Mouse (Mus musculus) cerebellum, adult 2 months (tissue): ENCODE measurements around the gene Cage1. TPM values are rescaled to one million over a fixed set of nuclear protein-coding genes. Genes with fewer than 3 reads are reported as not detected.
A peak's percentile ranks its signal among the peaks of the same experiment; 100 is the strongest.

Source experiments
- DNase-seq, 2 experiments: peaks; one replicate each; pipeline ENCODE4 v3.0.0; 2021
- H3K27ac ChIP-seq: fragments of 200-500 bp; 2 replicates; pipeline ENCODE4 v1.5.1; 2012; ENCODE audit warnings: low read length, control low read depth, inconsistent platforms; ENCODE audit not compliant: insufficient read depth
- H3K27me3 ChIP-seq: fragments of 200-500 bp; 2 replicates; pipeline ENCODE4 v1.6.1; 2012; ENCODE audit warnings: inconsistent platforms, mild to moderate bottlenecking, low read length, moderate library complexity; ENCODE audit not compliant: control insufficient read depth, insufficient read depth
- H3K4me1 ChIP-seq: fragments of 200-500 bp; 2 replicates; pipeline ENCODE4 v1.6.1; 2011; ENCODE audit warnings: low read length; ENCODE audit not compliant: control insufficient read depth, insufficient read depth
- H3K4me3 ChIP-seq: fragments of 200-500 bp; replicated peaks from 2 replicates; pipeline ENCODE3; 2011; ENCODE audit warnings: mild to moderate bottlenecking, low read depth, low read length, control low read depth; ENCODE audit not compliant: insufficient read depth
- CTCF ChIP-seq: fragments of 200-500 bp; IDR thresholded peaks from 2 replicates; pipeline ENCODE4 v1.5.1; 2011; ENCODE audit warnings: low read depth, mild to moderate bottlenecking, control low read depth, low read length, moderate library complexity, borderline replicate concordance; ENCODE audit not compliant: insufficient read depth
- POLR2A ChIP-seq: fragments of 200-500 bp; IDR thresholded peaks from 2 replicates; pipeline ENCODE4 v1.6.1; 2011; ENCODE audit warnings: low read length, control low read depth, borderline replicate concordance; ENCODE audit not compliant: insufficient read depth
- WGBS: fragments of 180-500 bp; shearing (Covaris S2); methylation state at CpG from one replicate; pipeline ENCODE4 v1.1.7; 2018; 5-methylcytosine and 5-hydroxymethylcytosine counted together
- polyA plus RNA-seq: library from polyadenylated mRNA; depleted of rRNA; stranded (reverse); fragments of >200 nt; gene quantifications from 2 replicates; pipeline ENCODE4 v1.2.3, GENCODE M21; 2012

Gene Cage1
- polyA plus RNA-seq, 1 experiment, result 0.82 TPM

GRCm38 (mm10) chr13:38073374-38074307, 36.8 kb upstream of the Cage1 start:
- no peak for DNase-seq
- H3K27ac ChIP-seq, result no peak overlapping the region
- no peaks in the 10 kb centered on the region for H3K4me1 ChIP-seq
- WGBS, result 94% methylated on average over 17 of the region's 18 CpGs
- TF ChIP-seq POLR2A, result no peak
- TF ChIP-seq CTCF, result no peak
- H3K4me3 ChIP-seq, result no peak overlapping the region
- H3K27me3 ChIP-seq, result no peaks in the 10 kb centered on the region

DNA sequence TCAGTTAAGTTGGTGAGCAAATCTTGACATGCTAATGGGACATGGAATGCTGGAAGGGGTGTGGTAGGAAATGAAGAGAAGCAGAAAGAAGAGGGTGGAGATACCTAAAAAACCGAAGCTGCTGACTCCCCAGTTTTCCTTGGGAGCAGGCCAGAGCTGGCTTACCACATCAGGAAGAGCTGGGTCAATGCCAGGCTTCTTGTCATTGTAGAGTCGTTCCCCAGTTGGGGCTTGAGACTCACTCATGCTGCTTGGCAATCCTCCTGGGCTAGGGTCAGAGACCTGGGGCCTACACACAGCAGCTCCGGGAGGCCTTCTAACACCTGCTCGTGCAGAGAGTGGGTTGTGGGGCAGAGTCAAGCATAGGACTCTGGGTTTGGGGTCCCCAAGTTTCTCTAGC, 34.1 kb upstream of the Cage1 start:
- Histone ChIP-seq H3K27me3 (no peaks in the 10 kb centered on the region), H3K27ac (no peak overlapping the region), H3K4me3 (no peak overlapping the region), H3K4me1 (no peaks in the 10 kb centered on the region)
- no peak for DNase-seq
- 13% methylated on average over 4 of the region's 4 CpGs for WGBS
- TF ChIP-seq CTCF (no peak), POLR2A (no peak)

- no peaks in the 10 kb centered on the region for H3K4me1 ChIP-seq
- WGBS, result 77% methylated on average over 11 of the region's 11 CpGs
- TF ChIP-seq CTCF (peak; percentile 62), POLR2A (no peak)
- no peak overlapping the region for H3K27ac ChIP-seq
- H3K27me3 ChIP-seq, result no peaks in the 10 kb centered on the region
- no peak overlapping the region for H3K4me3 ChIP-seq
- peak; percentile 16 to 32 for DNase-seq
Observed at GRCm38 (mm10) chr13:38064854-38065663, 28.2 kb upstream of the Cage1 start.

DNA sequence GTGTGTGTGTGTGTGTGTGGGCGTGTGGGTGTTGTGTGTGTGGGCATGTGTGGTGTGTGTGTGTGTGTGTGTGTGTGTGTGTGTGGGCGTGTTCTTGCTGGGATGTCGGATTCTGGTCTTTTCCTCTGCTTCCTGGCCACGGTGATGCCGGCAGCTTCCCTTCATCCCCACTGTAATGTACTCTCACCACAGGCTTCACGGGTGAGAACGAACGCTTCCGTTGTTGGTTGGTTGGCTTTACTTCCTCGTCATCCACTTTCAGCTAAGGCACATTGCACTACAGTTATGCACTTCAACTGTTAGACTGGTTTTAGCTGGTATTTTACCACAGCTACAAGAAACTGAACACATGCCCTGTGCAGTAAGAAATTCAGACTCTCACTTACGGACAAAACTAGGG, 25.8 kb upstream of the Cage1 start:
- Histone ChIP-seq H3K27me3 (no peaks in the 10 kb centered on the region), H3K27ac (no peak overlapping the region), H3K4me3 (no peak overlapping the region), H3K4me1 (no peaks in the 10 kb centered on the region)
- 92% methylated on average over 11 of the region's 11 CpGs for WGBS
- TF ChIP-seq CTCF (no peak), POLR2A (no peak)
- no peak for DNase-seq

GRCm38 (mm10) chr13:38049888-38050287, 13.0 kb upstream of the Cage1 start:
- DNase-seq, result no peak
- no peak overlapping the region for H3K27ac ChIP-seq
- WGBS, result 95% methylated on average over 3 of the region's 3 CpGs
- H3K4me3 ChIP-seq, result no peak overlapping the region
- H3K4me1 ChIP-seq, result no peaks in the 10 kb centered on the region
- H3K27me3 ChIP-seq, result no peaks in the 10 kb centered on the region
- TF ChIP-seq POLR2A (no peak), CTCF (no peak)

DNA sequence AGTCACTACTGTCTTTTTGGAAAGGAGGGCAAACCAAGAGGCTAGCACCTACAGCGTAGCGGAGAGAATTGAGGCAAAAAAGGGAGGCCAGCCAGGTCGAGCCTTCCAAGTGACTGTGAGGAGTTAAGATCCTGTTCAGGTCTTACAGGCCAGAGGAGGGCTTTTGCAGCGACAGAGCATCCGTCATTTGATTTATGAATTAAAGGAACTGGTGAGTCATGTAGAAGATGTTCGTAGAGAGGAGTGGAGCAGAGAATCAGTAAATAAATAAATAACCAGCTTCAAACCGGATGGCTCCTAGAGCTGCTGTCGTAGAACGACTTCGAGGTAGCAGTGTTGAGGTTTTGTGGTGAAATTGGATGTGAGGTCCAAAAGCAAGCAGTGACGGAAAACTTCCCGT, 942 bp upstream of the Cage1 start:
- WGBS, result 42% methylated on average over 12 of the region's 12 CpGs
- peak; percentile 10 to 13 for DNase-seq
- no peak overlapping the region for H3K27ac ChIP-seq
- no peaks in the 10 kb centered on the region for H3K4me1 ChIP-seq
- H3K27me3 ChIP-seq, result no peaks in the 10 kb centered on the region
- H3K4me3 ChIP-seq, result peak overlapping the region; percentile 80
- TF ChIP-seq CTCF, result no peak
- no peak for TF ChIP-seq POLR2A

DNA sequence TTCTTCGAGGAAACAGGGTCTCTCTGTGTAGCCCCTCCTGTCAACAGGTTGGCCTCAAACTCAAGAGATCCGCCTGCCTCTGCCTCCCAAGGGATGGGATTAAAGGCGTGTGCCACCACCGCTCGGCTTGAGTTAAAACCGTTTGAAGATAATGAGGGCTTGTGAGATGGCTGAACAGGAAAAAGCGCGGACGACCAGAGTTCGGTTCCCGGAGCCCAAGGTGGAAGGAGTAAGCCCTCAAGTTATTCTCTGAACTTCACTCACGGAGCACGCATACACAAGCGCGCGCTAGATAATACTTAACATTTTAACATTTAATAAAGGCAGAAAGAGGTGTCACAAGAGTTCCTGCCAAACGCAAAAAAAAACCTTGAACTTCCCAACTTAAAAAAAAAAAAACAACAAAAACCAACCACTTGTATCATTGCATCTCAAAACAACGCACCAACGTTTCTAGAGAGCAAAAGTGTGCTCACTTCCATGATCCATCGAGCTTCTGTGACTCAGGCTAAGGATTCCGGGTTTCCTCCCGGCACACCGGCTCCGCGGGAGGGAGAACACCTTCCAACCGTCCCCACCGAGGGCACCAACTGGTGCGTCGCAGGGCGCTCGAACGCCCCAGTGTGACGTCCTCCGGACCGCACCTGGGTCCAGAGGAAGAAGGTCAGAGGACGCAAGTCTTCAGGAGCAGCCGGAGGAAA, 376 bp downstream of the Cage1 start, which contains the start of gene Riok1:
Gene Riok1 (plus strand): TSS at position 653 of the 701 bp plus-strand sequence.
- no peaks in the 10 kb centered on the region for H3K27me3 ChIP-seq
- H3K27ac ChIP-seq, result peak within 1 kb of the TSS; percentile 31; the same call in 1 of the 2 replicates
- no peaks in the 10 kb centered on the region for H3K4me1 ChIP-seq
- WGBS, result 9% methylated on average over 37 of the region's 37 CpGs
- DNase-seq, result no peak
- peak within 1 kb of the TSS; percentile 80 for H3K4me3 ChIP-seq
- TF ChIP-seq CTCF (no peak), POLR2A (no peak)
